Mouse (Mus musculus) forebrain, embryonic 15.5 days (tissue): ENCODE data around the gene Akp3. TPM values are rescaled to one million over a fixed set of nuclear protein-coding genes. Genes with fewer than 3 reads are reported as not detected.

Source experiments
- ATAC-seq: fragments of 200-750 bp; cut with Nextera tagmentation; replicated peaks from 2 replicates; pipeline ENCODE4 v1.8.0; 2017; ENCODE audit warnings: mild to moderate bottlenecking, moderate TSS enrichment, moderate library complexity
- H3K27ac ChIP-seq: fragments of 300-500 bp; sonication (generic); replicated peaks from 2 replicates; pipeline ENCODE4 v1.5.1; 2015; ENCODE audit warnings: mild to moderate bottlenecking, inconsistent platforms
- H3K27me3 ChIP-seq: fragments of 300-500 bp; sonication (generic); 2 replicates; pipeline ENCODE4 v1.6.1; 2015; ENCODE audit warnings: inconsistent platforms
- H3K36me3 ChIP-seq: fragments of 300-500 bp; sonication (generic); 2 replicates; pipeline ENCODE4 v1.6.1; 2015; ENCODE audit warnings: mild to moderate bottlenecking, inconsistent platforms
- H3K4me1 ChIP-seq: fragments of 300-500 bp; sonication (generic); 2 replicates; pipeline ENCODE4 v1.6.1; 2015; ENCODE audit warnings: inconsistent platforms
- H3K4me2 ChIP-seq: fragments of 300-500 bp; sonication (generic); replicated peaks from 2 replicates; pipeline ENCODE4 v1.6.1; 2015; ENCODE audit warnings: mild to moderate bottlenecking, inconsistent platforms
- H3K4me3 ChIP-seq: fragments of 300-500 bp; sonication (generic); 2 replicates; pipeline ENCODE4 v1.5.1; 2015; ENCODE audit warnings: mild to moderate bottlenecking, inconsistent platforms
- H3K9ac ChIP-seq: fragments of 300-500 bp; sonication (generic); replicated peaks from 2 replicates; pipeline ENCODE4 v1.6.1; 2015; ENCODE audit warnings: mild to moderate bottlenecking, inconsistent platforms
- H3K9me3 ChIP-seq: fragments of 300-500 bp; sonication (generic); 2 replicates; pipeline ENCODE4 v1.6.1; 2016; ENCODE audit warnings: inconsistent platforms
- WGBS: fragments of 180-500 bp; shearing (Covaris S2); methylation state at CpG from one replicate; pipeline ENCODE4 v1.1.7; 2015; ENCODE audit warnings: mixed read lengths; 5-methylcytosine and 5-hydroxymethylcytosine counted together
- polyA plus RNA-seq: library from polyadenylated mRNA; unstranded; fragments of >200 nt; fragmentation: Nextera tagmentation; extraction: Ambion mirVana; gene quantifications from 2 replicates; pipeline ENCODE4 v1.2.1, GENCODE M21; 2015

Akp3 gene
- not detected in 2 replicates for polyA plus RNA-seq

DNA sequence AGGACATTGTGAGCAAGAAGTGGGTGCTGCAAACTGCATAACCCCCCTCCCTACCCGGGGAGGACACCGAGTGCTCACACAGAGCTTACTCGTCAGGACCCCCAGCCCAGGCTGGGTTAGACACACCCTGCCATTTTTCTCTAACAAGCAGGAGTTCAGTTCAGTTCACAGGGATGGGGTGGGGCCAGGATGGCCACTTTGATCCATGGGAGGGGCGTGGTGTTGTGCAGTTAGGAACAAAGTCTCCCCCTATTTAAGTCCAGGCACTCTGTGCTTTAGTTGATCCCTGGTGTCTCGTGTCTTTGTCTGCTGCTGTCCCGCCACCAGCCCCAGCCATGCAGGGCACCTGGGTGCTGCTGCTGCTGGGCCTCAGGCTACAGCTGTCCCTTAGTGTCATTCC lies at the start of gene Akp3:
Gene Akp3 (plus strand): TSS at position 301 of the 400 bp plus-strand sequence.
- peaks cover 22% of the 10 kb centered on the region; the same call in 1 of the 2 replicates for H3K27me3 ChIP-seq
- peaks cover 4% of the 10 kb centered on the region; the same call in 1 of the 2 replicates for H3K4me1 ChIP-seq
- no peak within 1 kb of the TSS for H3K27ac ChIP-seq
- ATAC-seq: no peak
- H3K9me3 ChIP-seq: no peaks in the 10 kb centered on the region
- WGBS: 73% methylated on average over 6 of the region's 6 CpGs
- no peaks in the 10 kb centered on the region for H3K36me3 ChIP-seq
- H3K9ac ChIP-seq: no peak within 1 kb of the TSS
- no peak within 1 kb of the TSS for H3K4me2 ChIP-seq
- no peak within 1 kb of the TSS for H3K4me3 ChIP-seq

DNA sequence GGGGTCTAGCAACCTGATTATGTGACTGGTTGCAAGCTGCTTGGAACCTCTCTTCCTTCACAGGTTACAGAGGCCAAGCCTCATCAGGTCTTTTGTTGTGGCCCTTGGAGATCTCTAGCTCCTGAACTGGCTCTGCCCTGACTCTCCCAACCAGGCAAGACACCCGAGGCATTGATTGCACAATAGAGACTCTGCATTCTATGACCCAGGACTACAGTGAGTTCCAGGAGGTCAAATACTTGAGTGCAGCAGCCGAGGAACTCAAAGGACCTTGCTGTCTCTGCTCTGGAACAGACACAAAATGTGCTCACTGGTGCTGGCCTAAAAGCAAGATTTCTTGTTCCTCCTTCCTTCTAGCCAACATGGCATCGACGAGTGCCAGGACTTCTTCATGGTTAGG lies 38.6 kb upstream of the Akp3 start:
- H3K27ac ChIP-seq: no peak overlapping the region
- H3K4me3 ChIP-seq: no peak overlapping the region
- H3K4me2 ChIP-seq: no peak overlapping the region
- 80% methylated on average over 4 of the region's 4 CpGs for WGBS
- H3K36me3 ChIP-seq: no peaks in the 10 kb centered on the region
- H3K4me1 ChIP-seq: no peaks in the 10 kb centered on the region
- no peak overlapping the region for H3K9ac ChIP-seq
- no peaks in the 10 kb centered on the region for H3K9me3 ChIP-seq
- ATAC-seq: no peak
- H3K27me3 ChIP-seq: no peaks in the 10 kb centered on the region

DNA sequence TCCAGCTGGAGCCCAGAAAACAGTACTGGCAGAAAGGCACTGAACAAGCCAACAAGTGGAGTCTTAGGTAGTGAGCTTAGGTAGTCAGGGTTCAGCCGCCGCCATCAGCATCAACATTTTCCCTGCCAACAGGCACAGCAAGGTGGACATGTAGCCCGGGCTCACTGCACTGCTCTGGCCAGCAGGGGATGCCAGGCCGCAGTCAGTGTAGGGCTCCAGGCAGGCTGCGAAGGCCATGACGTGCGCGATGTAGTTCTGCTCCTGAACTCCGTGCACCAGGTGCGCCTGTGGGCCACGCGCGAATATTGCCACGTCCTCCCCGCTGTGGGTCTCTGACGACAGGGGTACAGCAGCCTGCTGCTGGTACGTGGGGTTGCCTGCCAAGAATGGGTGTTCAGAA lies 37.8 kb upstream of the Akp3 start:
- Histone ChIP-seq H3K4me3 (no peak overlapping the region), H3K36me3 (no peaks in the 10 kb centered on the region), H3K9ac (no peak overlapping the region), H3K4me1 (no peaks in the 10 kb centered on the region), H3K27ac (no peak overlapping the region), H3K9me3 (no peaks in the 10 kb centered on the region), H3K4me2 (no peak overlapping the region), H3K27me3 (no peaks in the 10 kb centered on the region)
- no peak for ATAC-seq
- 68% methylated on average over 17 of the region's 17 CpGs for WGBS

DNA sequence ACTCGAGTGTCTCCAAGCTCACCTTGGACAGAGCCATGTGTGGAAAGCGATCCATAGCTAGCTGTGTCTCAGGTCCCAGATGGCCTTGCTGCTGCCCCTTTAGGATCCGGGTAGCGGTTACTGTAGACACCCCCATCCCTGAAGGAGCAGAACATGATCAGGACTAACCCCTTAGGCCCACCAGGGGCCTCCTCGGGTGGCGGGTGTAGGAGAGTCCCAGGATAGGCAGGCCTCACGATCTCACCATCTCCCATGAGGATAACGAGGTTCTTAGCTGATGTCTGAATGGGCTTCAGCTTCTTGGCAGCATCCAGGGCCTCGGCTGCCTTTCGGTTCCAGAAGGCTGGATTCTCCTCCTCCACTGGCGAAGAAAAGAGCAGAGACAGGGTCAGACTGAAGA lies 35.5 kb upstream of the Akp3 start:
- H3K27me3 ChIP-seq: no peaks in the 10 kb centered on the region
- no peaks in the 10 kb centered on the region for H3K4me1 ChIP-seq
- H3K9ac ChIP-seq: no peak overlapping the region
- H3K36me3 ChIP-seq: no peaks in the 10 kb centered on the region
- no peaks in the 10 kb centered on the region for H3K9me3 ChIP-seq
- no peak overlapping the region for H3K4me2 ChIP-seq
- no peak overlapping the region for H3K27ac ChIP-seq
- 78% methylated on average over 11 of the region's 11 CpGs for WGBS
- ATAC-seq: no peak
- H3K4me3 ChIP-seq: no peak overlapping the region

DNA sequence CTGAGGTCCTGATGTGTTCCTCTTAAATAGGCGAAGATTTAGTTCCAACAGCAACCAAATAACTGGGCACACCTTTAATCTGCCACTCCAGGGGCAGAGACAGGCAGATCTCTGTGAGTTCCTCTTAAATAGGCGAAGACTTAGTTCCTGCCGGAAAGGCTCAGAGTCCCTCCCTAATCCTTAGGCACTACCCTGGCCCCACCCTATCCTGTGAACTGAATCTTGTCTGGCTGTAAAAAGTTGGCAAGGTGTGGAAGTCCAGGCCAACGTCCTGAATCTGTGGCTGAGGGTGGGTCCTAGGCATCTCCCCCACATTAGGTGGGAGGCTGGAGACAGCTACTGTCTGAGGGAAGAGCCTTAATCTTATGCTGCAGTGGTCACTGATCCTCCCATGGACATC lies 34.9 kb upstream of the Akp3 start, which contains the start of gene Alppl2:
Gene Alppl2 (minus strand): TSS at position 101 of the 400 bp plus-strand sequence.
- no peak within 1 kb of the TSS for H3K9ac ChIP-seq
- no peak within 1 kb of the TSS for H3K4me3 ChIP-seq
- H3K36me3 ChIP-seq: no peaks in the 10 kb centered on the region
- no peak for ATAC-seq
- no peak within 1 kb of the TSS for H3K27ac ChIP-seq
- H3K9me3 ChIP-seq: no peaks in the 10 kb centered on the region
- H3K27me3 ChIP-seq: no peaks in the 10 kb centered on the region
- no peak within 1 kb of the TSS for H3K4me2 ChIP-seq
- WGBS: 86% methylated on average over 4 of the region's 4 CpGs
- H3K4me1 ChIP-seq: no peaks in the 10 kb centered on the region

DNA sequence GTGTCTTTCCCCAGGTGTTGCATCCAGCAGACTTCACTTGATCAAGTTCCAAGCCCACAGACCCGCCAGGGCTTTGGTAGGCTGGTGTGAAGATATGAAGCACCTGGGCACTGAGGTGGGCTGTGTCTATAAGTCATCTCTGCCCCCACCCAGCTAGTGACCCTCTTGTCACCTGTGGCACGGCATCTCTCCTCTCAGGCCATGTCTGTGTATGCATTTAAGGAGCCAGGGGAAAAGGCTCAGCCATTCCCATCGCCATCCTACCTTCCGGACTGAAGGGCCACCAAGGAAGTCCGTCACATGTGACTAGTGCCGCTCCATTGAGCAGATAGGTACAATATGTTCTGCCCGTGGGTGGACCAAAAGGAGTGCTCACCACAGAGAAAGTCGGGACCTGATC lies 29.1 kb upstream of the Akp3 start:
- no peak for ATAC-seq
- H3K9me3 ChIP-seq: no peaks in the 10 kb centered on the region
- no peaks in the 10 kb centered on the region for H3K4me1 ChIP-seq
- H3K4me3 ChIP-seq: no peak overlapping the region
- H3K4me2 ChIP-seq: no peak overlapping the region
- H3K27ac ChIP-seq: no peak overlapping the region
- 74% methylated on average over 8 of the region's 8 CpGs for WGBS
- no peaks in the 10 kb centered on the region for H3K27me3 ChIP-seq
- no peaks in the 10 kb centered on the region for H3K36me3 ChIP-seq
- H3K9ac ChIP-seq: no peak overlapping the region

DNA sequence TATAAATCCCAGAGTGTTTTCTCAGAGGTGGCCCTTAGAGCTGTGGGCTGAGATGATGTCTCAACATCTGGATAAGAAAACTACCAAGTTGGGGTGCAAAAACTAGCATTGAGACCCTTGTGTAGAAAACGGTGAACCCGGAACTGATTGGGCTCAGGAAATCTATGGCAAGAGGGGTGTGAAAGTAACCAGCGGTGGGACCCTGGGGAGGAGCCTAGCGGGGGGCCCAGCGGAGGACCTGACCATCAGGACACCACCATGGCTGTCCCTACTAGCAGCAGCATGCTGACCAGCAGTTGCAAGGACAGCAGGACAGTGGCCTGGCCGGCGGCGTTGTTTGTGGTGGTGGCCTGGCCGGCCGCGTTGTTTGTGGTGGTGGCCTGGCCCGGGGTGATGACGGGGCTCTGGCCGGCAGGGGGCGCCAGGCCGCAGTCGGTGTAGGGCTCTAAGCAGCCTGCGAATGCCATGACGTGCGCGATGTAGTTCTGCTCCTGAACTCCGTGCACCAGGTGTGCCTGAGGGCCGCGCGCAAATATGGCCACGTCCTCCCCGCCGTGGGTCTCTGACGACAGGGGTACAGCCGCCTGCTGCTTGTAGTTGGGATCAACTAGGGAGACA lies 26.3 kb upstream of the Akp3 start:
- H3K27ac ChIP-seq: no peak overlapping the region
- H3K4me1 ChIP-seq: no peaks in the 10 kb centered on the region
- no peak overlapping the region for H3K9ac ChIP-seq
- WGBS: 11% methylated on average over 30 of the region's 30 CpGs
- H3K36me3 ChIP-seq: no peaks in the 10 kb centered on the region
- 0 out of 2 replicates have a peak, but pooled peaks have one; percentile 63 for ATAC-seq
- H3K4me3 ChIP-seq: no peak overlapping the region
- no peaks in the 10 kb centered on the region for H3K9me3 ChIP-seq
- H3K4me2 ChIP-seq: 0 out of 2 replicates have a peak overlapping the region, but pooled peaks have one; percentile 9
- no peaks in the 10 kb centered on the region for H3K27me3 ChIP-seq

DNA sequence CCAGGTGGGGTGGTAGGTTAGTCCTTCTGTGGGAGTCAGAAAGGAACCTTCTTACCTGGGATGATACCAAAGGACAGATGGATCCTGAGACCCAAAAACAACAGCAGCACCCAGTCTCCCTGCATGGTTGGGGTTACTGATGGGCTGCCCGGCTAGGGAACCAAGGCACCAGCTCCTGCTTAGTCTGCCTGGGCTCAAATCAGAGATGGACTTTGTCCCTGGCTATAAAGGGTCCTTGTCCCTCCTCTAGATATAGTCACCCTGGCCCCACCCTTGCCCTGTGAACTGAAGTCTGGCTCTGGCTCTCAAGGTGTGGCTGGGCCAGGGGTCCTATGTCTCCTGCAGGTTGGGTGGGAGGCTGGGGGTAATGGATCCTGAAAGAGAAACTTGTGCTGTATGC lies 23.4 kb upstream of the Akp3 start, which contains the start of gene Alpi:
Gene Alpi (minus strand): TSS at position 196 of the 400 bp plus-strand sequence.
- Histone ChIP-seq H3K4me2 (no peak within 1 kb of the TSS), H3K27ac (no peak within 1 kb of the TSS), H3K9ac (no peak within 1 kb of the TSS), H3K4me1 (no peaks in the 10 kb centered on the region), H3K9me3 (no peaks in the 10 kb centered on the region), H3K4me3 (no peak within 1 kb of the TSS), H3K27me3 (no peaks in the 10 kb centered on the region), H3K36me3 (no peaks in the 10 kb centered on the region)
- 94% methylated on average over 1 of the region's 1 CpGs for WGBS
- ATAC-seq: no peak

DNA sequence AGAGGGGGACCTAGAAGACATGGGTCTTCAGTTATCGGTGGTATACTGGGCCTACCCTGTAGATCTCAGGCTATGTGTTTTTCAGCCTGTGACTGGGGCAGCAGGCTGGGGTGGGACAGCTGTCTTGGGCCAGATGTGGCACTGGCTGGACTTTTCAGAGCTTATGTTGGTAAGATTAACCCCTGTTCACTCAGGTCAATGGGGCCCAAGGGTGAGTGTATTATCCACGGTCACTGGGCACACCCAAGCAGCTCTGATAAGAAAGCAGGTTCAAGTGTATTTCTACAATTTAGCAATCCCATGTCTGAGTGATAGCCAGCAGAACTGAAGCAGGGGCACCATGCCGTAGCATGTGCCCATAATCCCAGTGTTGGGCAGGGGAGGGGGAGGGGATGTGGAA lies 22.7 kb upstream of the Akp3 start:
- no peak overlapping the region for H3K27ac ChIP-seq
- H3K4me1 ChIP-seq: no peaks in the 10 kb centered on the region
- no peak overlapping the region for H3K4me2 ChIP-seq
- no peak overlapping the region for H3K9ac ChIP-seq
- H3K27me3 ChIP-seq: no peaks in the 10 kb centered on the region
- no peaks in the 10 kb centered on the region for H3K36me3 ChIP-seq
- ATAC-seq: no peak
- 96% methylated on average over 3 of the region's 3 CpGs for WGBS
- no peaks in the 10 kb centered on the region for H3K9me3 ChIP-seq
- H3K4me3 ChIP-seq: no peak overlapping the region

DNA sequence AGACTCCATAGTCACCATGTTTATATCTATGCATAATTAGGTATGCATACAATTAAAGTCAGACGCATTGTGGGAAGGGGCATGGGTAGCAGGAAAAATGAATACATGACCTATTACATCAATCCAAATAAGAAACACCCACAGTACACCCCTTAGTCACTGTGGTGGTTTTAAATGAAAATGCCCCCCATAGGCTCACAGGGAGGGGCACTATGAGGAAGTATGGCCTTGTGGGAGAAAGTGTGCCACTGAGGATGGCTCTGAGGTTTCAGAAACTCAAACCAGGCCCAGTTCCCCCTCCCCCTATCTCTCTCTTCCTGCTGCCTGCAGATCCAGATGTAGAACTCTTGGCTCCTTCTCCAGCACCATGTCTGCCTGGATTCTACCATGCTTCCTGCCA lies 20.8 kb upstream of the Akp3 start:
- H3K4me3 ChIP-seq: no peak overlapping the region
- no peak for ATAC-seq
- H3K4me1 ChIP-seq: no peaks in the 10 kb centered on the region
- H3K4me2 ChIP-seq: no peak overlapping the region
- no peaks in the 10 kb centered on the region for H3K27me3 ChIP-seq
- no peaks in the 10 kb centered on the region for H3K9me3 ChIP-seq
- no peak overlapping the region for H3K27ac ChIP-seq
- H3K9ac ChIP-seq: no peak overlapping the region
- H3K36me3 ChIP-seq: no peaks in the 10 kb centered on the region
- WGBS: 70% methylated on average over 1 of the region's 1 CpGs

DNA sequence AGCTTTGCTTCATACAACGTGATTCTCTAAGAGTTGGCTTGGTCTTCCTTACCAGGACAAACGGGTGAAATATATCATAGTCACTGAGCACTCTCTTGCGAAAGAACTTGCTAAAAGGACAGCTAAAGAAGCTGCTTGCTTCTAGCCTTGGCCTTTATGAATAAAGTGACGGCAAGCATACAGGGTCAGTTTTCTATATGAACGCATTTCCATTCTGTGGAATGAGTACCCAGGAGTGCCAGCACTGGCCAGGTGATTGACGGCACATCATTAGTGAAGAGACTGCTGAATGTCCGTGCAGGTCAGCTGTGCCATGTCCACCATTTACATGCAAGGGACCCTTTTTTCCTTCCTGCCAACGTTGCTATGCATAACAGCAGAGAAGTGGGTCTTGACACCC lies 18.2 kb upstream of the Akp3 start:
- no peak for ATAC-seq
- no peak overlapping the region for H3K4me3 ChIP-seq
- H3K27ac ChIP-seq: no peak overlapping the region
- WGBS: 82% methylated on average over 8 of the region's 8 CpGs
- no peaks in the 10 kb centered on the region for H3K36me3 ChIP-seq
- no peak overlapping the region for H3K9ac ChIP-seq
- H3K27me3 ChIP-seq: no peaks in the 10 kb centered on the region
- H3K4me1 ChIP-seq: no peaks in the 10 kb centered on the region
- H3K4me2 ChIP-seq: no peak overlapping the region
- no peaks in the 10 kb centered on the region for H3K9me3 ChIP-seq

DNA sequence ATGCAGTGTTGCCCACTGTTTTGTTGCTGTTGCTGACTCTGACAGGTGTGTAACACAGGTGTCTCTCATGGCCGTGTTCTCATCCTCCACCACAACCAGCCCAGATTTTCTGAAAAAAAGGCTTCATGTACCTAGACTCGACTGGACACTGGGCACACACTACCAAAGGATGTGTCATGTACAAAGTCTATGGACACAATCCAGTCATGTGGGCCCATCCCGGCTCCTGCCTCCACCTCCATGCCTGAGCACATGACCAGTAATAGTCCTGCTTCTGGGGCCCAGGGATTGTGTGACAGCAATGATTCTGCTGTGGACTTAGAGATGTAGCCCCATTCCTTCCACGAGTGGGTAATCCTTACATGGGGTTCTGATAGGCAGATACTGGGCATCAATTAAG lies 16.2 kb upstream of the Akp3 start:
- Histone ChIP-seq H3K4me3 (no peak overlapping the region), H3K36me3 (no peaks in the 10 kb centered on the region), H3K9ac (no peak overlapping the region), H3K27ac (no peak overlapping the region), H3K9me3 (no peaks in the 10 kb centered on the region), H3K4me1 (no peaks in the 10 kb centered on the region), H3K4me2 (no peak overlapping the region), H3K27me3 (no peaks in the 10 kb centered on the region)
- 89% methylated on average over 4 of the region's 4 CpGs for WGBS
- no peak for ATAC-seq

DNA sequence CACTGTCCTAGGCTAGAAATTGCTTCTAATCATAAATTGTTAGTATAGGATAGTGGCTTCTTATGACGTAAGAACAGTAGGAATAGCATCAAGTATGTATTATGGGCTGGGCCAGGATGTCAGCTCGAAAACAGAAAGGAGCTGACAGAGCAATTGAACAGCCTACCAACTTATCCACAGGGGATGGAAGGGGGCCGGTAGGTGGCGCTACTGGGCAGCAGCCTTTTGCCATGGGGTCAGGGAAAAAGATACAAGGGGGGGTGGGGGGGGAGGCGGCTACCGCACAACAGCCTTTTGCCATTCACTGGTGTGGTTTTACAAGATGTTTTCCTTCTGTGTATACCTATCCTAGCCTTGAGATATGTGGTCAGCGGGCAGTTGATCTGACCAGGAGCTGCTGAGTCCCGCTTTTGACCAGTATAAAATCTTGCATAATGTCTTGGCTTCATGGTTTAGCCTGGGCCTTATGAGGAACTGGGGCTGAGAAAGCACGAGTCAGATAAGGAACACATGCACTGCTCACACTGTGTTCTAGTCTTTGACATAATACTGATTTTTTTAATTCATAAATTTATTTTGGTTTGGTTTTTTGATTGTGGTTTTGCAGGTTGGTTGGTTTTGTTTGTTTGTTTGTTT lies 12.9 kb upstream of the Akp3 start:
- ATAC-seq: no peak
- no peaks in the 10 kb centered on the region for H3K36me3 ChIP-seq
- no peak overlapping the region for H3K9ac ChIP-seq
- no peaks in the 10 kb centered on the region for H3K27me3 ChIP-seq
- no peaks in the 10 kb centered on the region for H3K4me1 ChIP-seq
- H3K4me3 ChIP-seq: no peak overlapping the region
- H3K9me3 ChIP-seq: no peaks in the 10 kb centered on the region
- WGBS: 43% methylated on average over 9 of the region's 9 CpGs
- no peak overlapping the region for H3K27ac ChIP-seq
- H3K4me2 ChIP-seq: no peak overlapping the region
